Mouse (Mus musculus) E14TG2a.4 (cell line): ENCODE results near the gene Scaf8.

Experiments
- CTCF ChIP-seq: conservative IDR thresholded peaks from 2 replicates; pipeline ENCODE4 v1.5.1; 2014; ENCODE audit warnings: low read length
- NANOG ChIP-seq: IDR thresholded peaks from 2 replicates; pipeline ENCODE4 v1.6.1; 2014; ENCODE audit warnings: borderline replicate concordance, low read length, mixed read lengths

DNA sequence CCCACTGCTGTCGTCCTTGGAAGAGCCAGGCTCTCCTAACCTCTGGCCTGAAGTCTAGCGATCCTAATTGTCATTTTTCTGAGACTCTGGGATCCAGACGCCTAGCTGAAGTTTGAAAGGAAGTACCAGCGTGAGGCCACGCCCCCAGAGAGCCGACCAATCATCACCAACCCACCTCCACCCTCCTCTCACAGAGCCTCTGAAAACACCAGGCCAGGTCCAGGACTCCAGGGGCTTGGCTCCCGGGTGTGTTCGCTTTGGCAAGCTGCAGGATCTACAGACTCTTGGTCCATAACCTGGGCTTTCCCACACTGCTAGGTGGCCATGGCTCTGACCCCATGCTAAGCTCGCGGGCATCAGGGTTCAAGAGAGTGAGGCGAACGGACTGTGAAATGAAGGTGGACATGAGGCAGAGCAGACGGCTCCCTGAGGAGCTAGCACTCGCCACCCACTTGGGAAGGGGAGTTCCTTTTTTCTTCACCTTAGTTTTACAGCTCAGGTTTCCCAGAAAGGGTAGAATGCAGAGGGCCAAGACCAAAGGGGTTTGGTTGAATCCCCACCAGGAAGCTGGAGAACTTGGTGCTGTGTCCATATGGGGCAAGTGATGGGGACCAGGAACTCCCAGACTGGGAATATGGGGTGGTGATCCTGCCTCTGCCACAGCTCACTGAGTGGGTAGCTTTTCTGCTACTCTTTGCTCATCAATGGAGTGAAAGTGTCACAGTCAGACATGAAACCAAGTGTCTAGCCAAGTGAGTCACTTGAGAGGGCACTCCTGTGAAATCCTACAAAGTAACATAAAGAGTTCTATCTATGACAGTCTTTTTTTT lies 12.2 kb upstream of the Scaf8 start:
- no peak for TF ChIP-seq CTCF
- TF ChIP-seq NANOG, result no peak
